Mouse (Mus musculus) heart, postnatal 0 days (tissue): Measurements from ENCODE around the gene Map3k5.

Source experiments
- CTCF ChIP-seq: IDR thresholded peaks from 2 replicates; pipeline ENCODE4 v1.5.1; 2016; ENCODE audit warnings: antibody characterized with exemption, control low read depth, low read depth
- EP300 ChIP-seq: IDR thresholded peaks from 2 replicates; pipeline ENCODE4 v1.6.1; 2016; ENCODE audit warnings: antibody characterized with exemption, low read depth

DNA sequence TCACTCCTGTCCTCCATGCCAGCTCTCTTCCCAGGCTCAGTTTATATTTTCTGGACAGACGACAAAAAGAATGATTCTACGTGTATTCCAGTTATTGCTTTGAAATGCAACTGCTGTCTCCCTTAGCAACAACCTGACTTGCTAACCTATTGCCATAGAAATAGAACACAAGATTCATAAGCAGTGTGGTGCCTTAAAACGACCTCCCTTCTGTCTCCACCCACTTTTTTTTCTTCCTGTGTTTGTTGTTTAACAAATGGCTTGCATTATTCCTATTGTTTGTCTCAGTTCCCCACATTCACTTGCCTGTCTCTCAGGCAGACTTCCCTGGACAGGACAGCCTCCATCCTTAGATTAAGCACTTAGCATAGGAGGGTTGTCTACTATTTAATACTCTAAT is 154.8 kb downstream of the Map3k5 start:
- TF ChIP-seq CTCF (no peak), EP300 (no peak)
